Mouse (Mus musculus) liver, postnatal 0 days (tissue): ENCODE measurements at regions not wholly inside any gene's neighbourhood (a gene's known extent, or its start where the extent isn't known, plus 50 kb on each side); places are given as distances from the start of the nearest gene placed in this dataset.

Experiments used
- ATAC-seq: fragments of 200-750 bp; cut with Nextera tagmentation; 2 replicates; pipeline ENCODE4 v1.8.0; 2017; ENCODE audit warnings: mild to moderate bottlenecking, moderate library complexity
- DNase-seq: peaks from one replicate; pipeline ENCODE4 v3.0.0-alpha.2; 2016
- H3K27ac ChIP-seq: fragments of 300-500 bp; sonication (generic); 2 replicates; pipeline ENCODE4 v1.5.1; 2014; ENCODE audit warnings: antibody characterized with exemption, moderate library complexity, mild to moderate bottlenecking, low read depth
- H3K27me3 ChIP-seq: fragments of 300-500 bp; sonication (generic); 2 replicates; pipeline ENCODE4 v1.6.1; 2014; ENCODE audit warnings: low read length, control low read depth, mixed read lengths; ENCODE audit not compliant: insufficient read depth
- H3K36me3 ChIP-seq: fragments of 300-500 bp; sonication (generic); replicated peaks from 2 replicates; pipeline ENCODE4 v1.6.1; 2014; ENCODE audit warnings: mild to moderate bottlenecking, control low read depth, low read length, moderate library complexity, mixed read lengths; ENCODE audit not compliant: insufficient read depth
- H3K4me1 ChIP-seq: fragments of 300-500 bp; sonication (generic); 2 replicates; pipeline ENCODE4 v1.6.1; 2014; ENCODE audit warnings: antibody characterized with exemption, mild to moderate bottlenecking, control low read depth; ENCODE audit not compliant: insufficient read depth
- H3K4me2 ChIP-seq: fragments of 300-500 bp; sonication (generic); 2 replicates; pipeline ENCODE4 v1.6.1; 2014; ENCODE audit warnings: low read depth, mild to moderate bottlenecking, low read length, moderate library complexity, mixed read lengths
- H3K4me3 ChIP-seq: fragments of 300-500 bp; sonication (generic); 2 replicates; pipeline ENCODE4 v1.5.1; 2014; ENCODE audit warnings: low read depth, low read length
- H3K9ac ChIP-seq: fragments of 300-500 bp; sonication (generic); replicated peaks from 2 replicates; pipeline ENCODE4 v1.6.1; 2014; ENCODE audit warnings: mild to moderate bottlenecking, moderate library complexity
- H3K9me3 ChIP-seq: fragments of 300-500 bp; sonication (generic); 2 replicates; pipeline ENCODE4 v1.6.1; 2016; ENCODE audit warnings: mild to moderate bottlenecking, control low read depth, low read length, mixed read lengths
- CTCF ChIP-seq: sonication (generic); IDR thresholded peaks from 2 replicates; pipeline ENCODE4 v1.5.1; 2016; ENCODE audit warnings: antibody characterized with exemption, low read depth
- EP300 ChIP-seq: IDR thresholded peaks from 2 replicates; pipeline ENCODE4 v1.6.1; 2016; ENCODE audit warnings: antibody characterized with exemption, low read depth, mild to moderate bottlenecking
- WGBS: fragments of 180-500 bp; shearing (Covaris S2); extraction: QIAGEN DNeasy Blood & Tissue Kit; methylation state at CpG from one replicate; pipeline ENCODE4 v1.1.7; 2014; ENCODE audit not compliant: insufficient replicate concordance; 5-methylcytosine and 5-hydroxymethylcytosine counted together

DNA sequence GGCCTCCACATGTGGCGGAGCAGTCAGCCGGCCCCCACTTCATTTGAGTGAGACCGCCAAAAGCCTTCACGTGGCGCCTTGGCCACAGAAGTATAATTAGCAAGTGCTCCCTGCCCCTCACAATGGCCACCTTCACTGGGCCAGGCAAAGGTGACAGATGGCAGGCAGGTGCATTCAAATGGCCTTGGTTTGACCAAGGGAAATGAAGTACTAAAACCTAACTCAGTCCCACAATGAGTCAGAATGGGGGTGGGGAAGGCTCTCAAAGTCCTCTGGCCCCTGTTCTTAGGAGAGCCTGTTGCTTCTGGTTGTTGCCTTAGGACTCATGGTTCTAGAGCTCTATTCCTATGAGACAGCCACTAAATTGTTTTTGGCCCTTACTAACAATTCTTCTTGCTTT, 147.2 kb upstream of the Bcl6 start:
- Histone ChIP-seq H3K9ac (no peak overlapping the region), H3K9me3 (no peaks in the 10 kb centered on the region), H3K4me2 (no peak overlapping the region), H3K4me1 (peaks cover 6% of the 10 kb centered on the region; the same call in 1 of the 2 replicates), H3K27ac (no peak overlapping the region), H3K36me3 (no peaks in the 10 kb centered on the region), H3K4me3 (no peak overlapping the region), H3K27me3 (no peaks in the 10 kb centered on the region)
- TF ChIP-seq EP300 (no peak), CTCF (no peak)
- ATAC-seq (no peak), DNase-seq (no peak)
- 82% methylated on average over 5 of the region's 5 CpGs for WGBS

DNA sequence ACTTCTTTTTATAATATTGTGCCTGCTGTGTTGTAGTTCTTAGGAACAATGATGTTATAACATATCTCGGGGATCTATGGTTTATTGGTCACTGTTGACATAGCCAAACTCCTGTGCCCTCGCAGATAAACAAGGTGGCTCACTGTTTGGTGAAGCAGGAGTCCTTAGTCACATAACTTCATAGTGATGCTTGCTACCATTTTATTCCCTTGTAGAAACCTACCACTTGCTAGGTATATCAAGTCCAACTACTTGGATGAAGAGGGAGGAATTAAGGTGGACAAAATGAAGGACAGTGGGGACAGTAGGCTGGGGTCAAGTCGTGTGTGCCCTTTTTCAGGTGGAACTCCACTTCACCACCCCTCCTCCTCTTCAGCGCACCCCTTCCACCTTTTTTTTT, 146.7 kb upstream of the Bcl6 start:
- no peak overlapping the region for H3K9ac ChIP-seq
- WGBS, result 78% methylated on average over 4 of the region's 4 CpGs

GRCm38 (mm10) chr16:24134486-24135050, 145.9 kb upstream of the Bcl6 start:
- no peaks in the 10 kb centered on the region for H3K9me3 ChIP-seq
- H3K4me3 ChIP-seq, result no peak overlapping the region
- H3K9ac ChIP-seq, result no peak overlapping the region
- H3K27ac ChIP-seq, result no peak overlapping the region
- peaks cover 6% of the 10 kb centered on the region; the same call in 1 of the 2 replicates for H3K4me1 ChIP-seq
- no peak for DNase-seq
- H3K36me3 ChIP-seq, result no peaks in the 10 kb centered on the region
- TF ChIP-seq CTCF (no peak), EP300 (no peak)
- no peak for ATAC-seq
- 63% methylated on average over 4 of the region's 4 CpGs for WGBS
- H3K27me3 ChIP-seq, result no peaks in the 10 kb centered on the region
- no peak overlapping the region for H3K4me2 ChIP-seq

More for the DNA sequence above, 146.7 kb upstream of the Bcl6 start:
- DNase-seq, result no peak
- Histone ChIP-seq H3K4me3 (no peak overlapping the region), H3K4me2 (no peak overlapping the region), H3K27me3 (no peaks in the 10 kb centered on the region), H3K27ac (no peak overlapping the region), H3K9me3 (no peaks in the 10 kb centered on the region), H3K36me3 (no peaks in the 10 kb centered on the region), H3K4me1 (peaks cover 6% of the 10 kb centered on the region; the same call in 1 of the 2 replicates)
- ATAC-seq, result no peak
- TF ChIP-seq EP300 (no peak), CTCF (no peak)

- Histone ChIP-seq H3K4me3 (no peak overlapping the region), H3K36me3 (no peaks in the 10 kb centered on the region), H3K9me3 (no peaks in the 10 kb centered on the region), H3K4me1 (no peaks in the 10 kb centered on the region), H3K4me2 (no peak overlapping the region), H3K27ac (no peak overlapping the region), H3K27me3 (no peaks in the 10 kb centered on the region), H3K9ac (no peak overlapping the region)
- ATAC-seq (no peak), DNase-seq (no peak)
- TF ChIP-seq CTCF (no peak), EP300 (no peak)
These were observed 142.0 kb upstream of the Bcl6 start for GRCm38 (mm10) chr16:24130646-24131045.

GRCm38 (mm10) chr16:24129701-24130100, 141.0 kb upstream of the Bcl6 start:
- no peak for ATAC-seq
- Histone ChIP-seq H3K4me2 (no peak overlapping the region), H3K4me1 (no peaks in the 10 kb centered on the region), H3K4me3 (no peak overlapping the region), H3K9ac (no peak overlapping the region), H3K9me3 (no peaks in the 10 kb centered on the region), H3K27ac (no peak overlapping the region), H3K36me3 (no peaks in the 10 kb centered on the region), H3K27me3 (no peaks in the 10 kb centered on the region)
- no peak for DNase-seq
- no peak for TF ChIP-seq CTCF
- no peak for TF ChIP-seq EP300
- WGBS, result 56% methylated on average over 4 of the region's 4 CpGs

DNA sequence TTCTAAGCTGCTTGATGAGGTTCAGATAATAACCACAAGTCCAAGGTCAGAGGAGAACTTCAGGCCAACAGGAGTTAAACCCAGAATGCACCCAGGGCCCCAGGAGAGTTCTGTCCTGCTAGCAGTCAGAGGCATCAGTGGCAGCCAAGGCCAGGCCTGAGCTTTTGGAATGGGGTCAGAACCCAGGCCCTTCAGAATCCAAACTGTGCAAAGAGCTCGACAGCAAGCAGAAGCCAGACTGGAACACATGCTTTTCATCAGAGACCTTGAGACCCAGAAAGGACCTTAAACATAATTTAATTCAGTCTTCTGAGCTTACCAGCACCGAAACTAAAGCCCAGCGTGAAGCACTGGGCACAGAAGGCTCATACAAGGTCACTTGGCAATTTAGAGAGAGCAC, 139.9 kb upstream of the Bcl6 start:
- Histone ChIP-seq H3K4me1 (no peaks in the 10 kb centered on the region), H3K36me3 (no peaks in the 10 kb centered on the region), H3K27me3 (no peaks in the 10 kb centered on the region), H3K4me3 (no peak overlapping the region), H3K9ac (no peak overlapping the region), H3K9me3 (no peaks in the 10 kb centered on the region), H3K4me2 (no peak overlapping the region), H3K27ac (no peak overlapping the region)
- TF ChIP-seq EP300 (no peak), CTCF (no peak)
- WGBS, result 64% methylated on average over 3 of the region's 3 CpGs
- ATAC-seq (no peak), DNase-seq (no peak)

- 82% methylated on average over 5 of the region's 5 CpGs for WGBS
- no peak overlapping the region for H3K27ac ChIP-seq
- no peaks in the 10 kb centered on the region for H3K9me3 ChIP-seq
- no peak overlapping the region for H3K4me2 ChIP-seq
- TF ChIP-seq CTCF, result no peak
- no peak for TF ChIP-seq EP300
- no peaks in the 10 kb centered on the region for H3K27me3 ChIP-seq
- H3K36me3 ChIP-seq, result no peaks in the 10 kb centered on the region
- ATAC-seq, result no peak
- DNase-seq, result no peak
- peaks cover 10% of the 10 kb centered on the region for H3K4me1 ChIP-seq
- H3K4me3 ChIP-seq, result no peak overlapping the region
- no peak overlapping the region for H3K9ac ChIP-seq
These were observed 136.1 kb upstream of the Bcl6 start for GRCm38 (mm10) chr16:24124766-24125165.
